Mouse (Mus musculus): ENCODE data around the gene Cd5l.

DNA sequence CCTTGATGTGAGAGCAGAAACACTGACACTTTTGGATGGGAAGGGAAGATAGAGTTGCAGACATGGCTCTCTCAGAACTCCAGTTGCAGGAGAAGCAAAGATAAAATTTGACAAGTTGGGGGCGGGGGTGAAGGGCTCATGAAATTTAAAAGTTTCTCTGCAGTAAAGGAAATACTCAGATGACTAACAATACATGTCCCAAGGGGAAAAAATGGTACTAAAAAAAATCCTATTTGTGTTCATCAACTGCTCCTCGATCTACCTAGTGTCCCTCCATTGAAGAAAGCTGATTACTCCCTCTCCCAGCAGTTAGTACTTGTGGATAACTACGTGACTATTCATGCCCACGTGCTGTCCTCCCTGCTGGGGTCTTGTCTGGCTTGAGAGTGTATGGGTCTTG is 41.1 kb downstream of the Cd5l start:
- TF ChIP-seq FLI1 (IDR thresholded peaks at IDR 0.05; ENCODE audit: low read length) (no peak), GATA1 (IDR thresholded peaks at IDR 0.05; ENCODE audit: borderline replicate concordance, low read length) (no peak)

Data from megakaryocyte, embryonic 14.5 days (primary cell).